Mouse (Mus musculus): Measurements from ENCODE around the gene Krt82. TPM values are rescaled to one million over a fixed set of nuclear protein-coding genes. Genes with fewer than 3 reads are reported as not detected.

Gene Krt82
- total RNA-seq (2014; fragmentation: Nextera tagmentation): not detected in 2 replicates
- total RNA-seq (2017): not detected in 2 replicates

GRCm38 (mm10) chr15:101550567-101550966 is at the start of gene Krt82:
Gene Krt82, minus strand, starts transcription at chr15:101550667.
- no peak for ATAC-seq (replicated peaks; ENCODE audit: low FRiP score, low TSS enrichment, poor library complexity, severe bottlenecking)

- no peak for ATAC-seq (replicated peaks; ENCODE audit: low FRiP score, low TSS enrichment, poor library complexity, severe bottlenecking)
Measured at GRCm38 (mm10) chr15:101599123-101599522, 48.7 kb upstream of the Krt82 start.

DNA sequence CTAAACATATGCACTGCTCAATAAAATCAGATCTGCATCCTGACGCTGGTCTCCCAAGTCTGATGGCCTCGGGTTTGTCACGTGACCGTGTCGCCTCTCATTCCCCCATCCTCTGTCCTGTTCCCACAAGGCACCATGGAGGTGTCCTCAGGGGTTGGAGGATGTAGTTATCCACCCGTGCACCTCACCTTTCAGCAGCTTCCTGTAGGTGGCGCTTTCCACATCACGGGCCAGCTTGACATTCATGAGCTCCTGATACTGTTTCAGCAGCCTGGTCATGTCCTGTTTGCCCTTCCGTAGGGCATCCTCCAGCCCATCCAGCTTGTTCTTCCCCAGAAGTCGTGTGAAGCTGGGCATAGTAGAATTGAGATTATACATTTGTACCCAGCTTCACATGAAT is 37.7 kb upstream of the Krt82 start:
- no peak for ATAC-seq (replicated peaks; ENCODE audit: low FRiP score, low TSS enrichment, poor library complexity, severe bottlenecking)

GRCm38 (mm10) chr15:101584456-101584855 is 34.0 kb upstream of the Krt82 start:
- ATAC-seq (replicated peaks; ENCODE audit: low FRiP score, low TSS enrichment, poor library complexity, severe bottlenecking): no peak

GRCm38 (mm10) chr15:101583211-101583965 is 32.9 kb upstream of the Krt82 start:
- no peak for ATAC-seq (replicated peaks; ENCODE audit: low FRiP score, low TSS enrichment, poor library complexity, severe bottlenecking)

GRCm38 (mm10) chr15:101581701-101582100 is 31.2 kb upstream of the Krt82 start:
- ATAC-seq (replicated peaks; ENCODE audit: low FRiP score, low TSS enrichment, poor library complexity, severe bottlenecking): no peak

DNA sequence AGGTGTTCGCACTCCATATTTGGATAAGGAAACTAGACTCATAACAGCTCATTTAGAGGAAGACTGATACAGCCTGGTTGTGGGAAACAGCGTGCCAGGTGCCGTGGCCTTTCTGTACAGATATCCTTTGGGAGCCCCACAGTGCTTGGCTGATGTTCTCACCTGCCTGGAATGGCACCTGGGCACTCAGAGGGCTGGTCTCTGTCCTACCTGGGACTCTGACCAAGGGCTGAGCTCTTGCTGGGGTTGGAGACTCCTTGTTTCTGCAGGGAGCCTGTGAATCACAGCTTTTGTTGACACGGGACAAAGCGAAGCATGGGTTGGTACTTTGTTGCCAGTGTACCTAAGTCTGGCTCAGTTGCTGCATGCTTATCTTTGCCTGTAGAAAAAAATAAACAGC is 25.0 kb upstream of the Krt82 start:
- no peak for ATAC-seq (replicated peaks; ENCODE audit: low FRiP score, low TSS enrichment, poor library complexity, severe bottlenecking)

GRCm38 (mm10) chr15:101573796-101574345 is 23.4 kb upstream of the Krt82 start, which contains the start of gene Krt75:
Gene Krt75, minus strand, starts transcription at chr15:101573904.
- no peak for ATAC-seq (replicated peaks; ENCODE audit: low FRiP score, low TSS enrichment, poor library complexity, severe bottlenecking)

GRCm38 (mm10) chr15:101567780-101568179 is 17.3 kb upstream of the Krt82 start:
- ATAC-seq (replicated peaks; ENCODE audit: low FRiP score, low TSS enrichment, poor library complexity, severe bottlenecking): no peak

GRCm38 (mm10) chr15:101562850-101563249 is 12.4 kb upstream of the Krt82 start, which contains the start of gene Krt90:
Gene Krt90, minus strand, starts transcription at chr15:101562950.
- no peak for ATAC-seq (replicated peaks; ENCODE audit: low FRiP score, low TSS enrichment, poor library complexity, severe bottlenecking)

DNA sequence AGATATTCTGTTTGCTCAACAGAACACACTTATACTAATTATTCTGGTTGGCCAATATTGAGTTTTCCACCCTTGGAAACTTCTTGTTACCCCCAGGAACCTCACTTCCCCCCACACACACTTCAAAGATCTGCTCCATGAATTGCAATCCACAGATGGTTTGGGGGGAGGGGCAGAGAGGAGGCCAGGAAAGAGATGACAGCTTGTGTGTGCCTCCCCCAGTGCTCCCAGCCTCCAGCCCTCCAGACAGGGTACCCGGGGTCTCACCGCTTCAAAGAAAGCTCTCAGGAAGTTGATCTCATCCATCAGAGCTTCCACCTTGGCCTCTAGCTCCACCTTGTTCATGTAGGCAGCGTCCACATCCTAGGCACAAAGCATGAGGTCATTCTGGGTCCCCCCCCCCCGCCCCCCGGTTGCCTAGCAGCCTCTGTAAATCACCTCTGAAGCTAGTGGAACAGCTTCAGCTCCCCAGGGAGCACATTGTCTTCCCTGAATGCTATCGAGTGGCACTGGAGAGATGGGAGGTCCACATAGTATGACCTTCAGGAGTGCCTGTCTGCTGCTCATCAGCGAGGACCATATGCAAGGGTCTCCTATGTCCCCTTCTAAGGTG is 7.7 kb upstream of the Krt82 start:
- ATAC-seq (replicated peaks; ENCODE audit: low FRiP score, low TSS enrichment, poor library complexity, severe bottlenecking): no peak

- peak; percentile 72 for ATAC-seq (replicated peaks; ENCODE audit: low FRiP score, low TSS enrichment, poor library complexity, severe bottlenecking)
Measured at GRCm38 (mm10) chr15:101553169-101553568, 2.7 kb upstream of the Krt82 start.

DNA sequence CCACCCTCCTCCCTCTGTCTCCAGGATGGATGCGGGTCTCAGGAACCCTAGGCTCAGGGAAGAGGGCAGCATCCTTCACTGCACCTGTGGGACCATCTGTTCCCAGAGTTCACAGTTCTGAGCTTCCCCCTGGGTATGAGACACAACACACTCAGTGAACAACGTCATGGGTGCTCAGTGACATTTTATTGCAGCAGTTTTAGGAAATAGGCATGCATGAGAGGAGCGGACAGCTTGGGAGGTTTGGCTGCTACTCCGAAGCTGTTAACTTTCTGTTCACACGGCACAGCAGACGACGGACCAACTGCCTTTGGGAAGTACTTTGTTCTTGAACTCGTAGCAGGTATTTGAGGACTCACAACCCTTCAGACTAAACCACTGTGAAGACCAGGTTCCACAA is 1.7 kb upstream of the Krt82 start:
- ATAC-seq (replicated peaks; ENCODE audit: low FRiP score, low TSS enrichment, poor library complexity, severe bottlenecking): no peak

GRCm38 (mm10) chr15:101544478-101544877 is 6.0 kb downstream of the Krt82 start:
- no peak for ATAC-seq (replicated peaks; ENCODE audit: low FRiP score, low TSS enrichment, poor library complexity, severe bottlenecking)

- ATAC-seq (replicated peaks; ENCODE audit: low FRiP score, low TSS enrichment, poor library complexity, severe bottlenecking): no peak
Measured at GRCm38 (mm10) chr15:101542543-101542942, 7.9 kb downstream of the Krt82 start.

DNA sequence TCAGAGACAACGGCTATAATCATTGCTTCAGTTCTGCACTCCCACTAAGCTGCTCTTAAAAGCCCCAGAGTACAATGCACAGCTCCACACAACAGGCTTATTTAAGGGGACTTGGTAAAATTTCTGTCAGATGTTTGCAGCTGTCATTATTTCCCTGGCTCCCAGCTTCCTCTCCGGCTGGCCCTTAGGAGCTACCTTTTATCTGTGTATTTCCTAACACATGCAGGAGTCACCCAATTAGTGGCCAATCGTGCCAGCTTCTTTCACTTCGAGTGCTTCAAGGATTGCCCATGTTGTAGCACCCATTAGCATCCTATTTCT is 11.9 kb downstream of the Krt82 start:
- no peak for ATAC-seq (replicated peaks; ENCODE audit: low FRiP score, low TSS enrichment, poor library complexity, severe bottlenecking)

GRCm38 (mm10) chr15:101537864-101538579 is 12.4 kb downstream of the Krt82 start:
- ATAC-seq (replicated peaks; ENCODE audit: low FRiP score, low TSS enrichment, poor library complexity, severe bottlenecking): no peak

DNA sequence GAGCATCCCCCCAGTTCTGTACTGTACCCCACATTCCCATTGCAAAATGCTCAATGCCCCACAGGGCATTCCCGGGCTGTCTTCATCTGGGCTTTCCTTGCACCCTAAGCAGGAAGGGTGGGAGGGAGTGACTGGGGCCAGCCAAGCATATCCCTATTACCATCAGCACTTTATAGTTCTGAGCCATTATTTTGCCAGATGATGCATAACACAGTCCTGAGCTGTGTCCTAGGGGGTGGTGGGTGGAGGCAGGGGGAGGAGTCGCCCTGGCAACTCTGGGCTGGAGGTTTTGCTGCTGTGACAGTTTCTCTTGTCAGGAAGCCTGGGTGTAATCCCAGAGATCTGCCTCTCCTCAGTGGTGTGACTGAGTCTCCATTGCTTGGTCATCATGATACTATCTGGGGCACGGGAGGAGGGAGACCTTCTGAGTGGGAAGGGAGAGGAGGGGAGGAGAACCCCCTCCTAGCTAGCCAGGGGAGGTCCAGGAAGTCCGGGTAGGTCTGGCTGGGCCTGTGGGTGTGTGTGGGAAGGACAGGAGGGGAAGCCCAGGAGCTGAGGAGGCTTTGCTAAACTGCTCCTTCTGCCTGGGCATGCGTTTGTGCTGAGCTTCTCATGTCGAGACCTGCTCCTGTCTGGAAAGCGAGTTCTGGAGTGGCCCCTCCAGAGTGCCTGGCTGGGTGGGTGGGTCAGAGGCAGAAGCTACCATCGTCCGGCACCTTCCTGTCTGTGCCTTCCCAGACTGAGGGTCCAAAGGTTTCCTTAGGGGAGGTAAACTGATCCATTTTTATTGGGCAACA is 14.2 kb downstream of the Krt82 start:
- ATAC-seq (replicated peaks; ENCODE audit: low FRiP score, low TSS enrichment, poor library complexity, severe bottlenecking): no peak

DNA sequence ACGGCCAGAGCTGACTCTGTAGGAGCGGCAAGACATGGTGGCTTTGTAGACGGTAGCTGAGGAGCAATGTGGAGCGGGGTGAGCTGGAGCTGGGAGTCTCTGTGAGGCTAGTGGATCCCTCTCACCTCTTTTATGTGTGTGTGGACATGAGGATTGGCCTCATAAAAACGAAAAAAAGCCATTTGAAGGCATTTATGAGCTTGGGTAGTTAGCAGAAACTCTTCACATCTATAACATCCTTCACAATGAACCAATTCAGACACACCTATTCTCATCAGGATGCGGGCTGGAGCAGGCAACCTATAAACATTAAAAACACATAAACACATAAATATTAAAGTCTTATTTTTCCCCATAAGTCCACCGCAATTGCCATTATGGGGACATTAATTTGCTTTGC is 17.7 kb downstream of the Krt82 start, which contains the start of gene Krt84:
TSS of gene Krt84 (minus strand) at position 101 of the 400 bp plus-strand sequence.
- no peak for ATAC-seq (replicated peaks; ENCODE audit: low FRiP score, low TSS enrichment, poor library complexity, severe bottlenecking)
